8 mouse cellular contexts compared by ENCODE assay signal in the genomic region with DNA sequence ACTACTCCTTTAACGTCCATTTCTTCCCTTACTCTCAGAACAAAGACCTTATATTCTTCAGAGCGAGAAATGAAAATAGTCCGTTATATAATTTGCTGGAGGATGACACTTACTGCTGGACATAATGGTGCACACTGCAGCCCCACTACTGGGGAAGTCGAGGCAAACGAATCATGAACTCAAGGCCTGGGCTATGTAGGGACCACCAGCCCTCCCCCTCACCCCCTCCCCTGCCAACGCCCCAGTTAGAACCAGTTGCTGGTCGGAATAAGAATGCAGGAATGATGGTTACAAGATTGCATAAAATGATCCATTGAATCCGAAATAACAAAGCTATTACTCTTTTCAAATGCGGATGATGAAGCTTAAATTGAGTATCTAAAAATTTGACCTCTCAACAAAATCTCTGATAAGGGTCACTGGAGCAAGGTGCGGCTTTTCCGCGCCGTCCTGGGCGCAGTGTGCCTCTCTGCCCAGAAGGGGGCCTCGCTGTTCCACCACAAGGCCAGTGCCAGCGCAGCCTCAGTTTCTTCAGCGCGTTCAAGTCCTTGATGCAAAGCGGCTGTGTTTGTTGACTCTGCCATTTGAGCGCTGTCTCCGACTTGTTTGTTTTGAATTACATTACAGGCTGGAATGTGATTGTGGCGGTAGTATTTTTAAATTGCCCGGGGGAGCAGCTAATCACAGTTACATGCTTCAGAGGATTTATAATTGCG. TPM values are rescaled to one million over a fixed set of nuclear protein-coding genes. Genes with fewer than 3 reads are reported as not detected.
A peak's percentile ranks its signal among the peaks of the same experiment; 100 is the strongest.
DNase-seq lines count a peak whose midpoint lies in the region; ATAC-seq lines count a peak whose summit lies in the region.

No protein-coding gene starts in this region.

- no peaks in the 10 kb centered on the region; the same call in 1 of the 2 replicates for H3K36me3 ChIP-seq in embryonic facial prominence, embryonic 11.5 days (replicated peaks; ENCODE audit: control insufficient read depth, insufficient read depth, low read depth, low read length)
- H3K36me3 ChIP-seq in heart, embryonic 11.5 days (ENCODE audit: control insufficient read depth, insufficient read depth, low read length) = peaks cover 2% of the 10 kb centered on the region; the same call in 1 of the 2 replicates
- H3K36me3 ChIP-seq in kidney, embryonic 14.5 days (ENCODE audit: control insufficient read depth, insufficient read depth, low read length) = peaks cover 20% of the 10 kb centered on the region; the same call in 1 of the 2 replicates
- H3K36me3 ChIP-seq in liver, embryonic 11.5 days (ENCODE audit: control insufficient read depth, insufficient read depth, low read length) = peaks cover 13% of the 10 kb centered on the region
- H3K36me3 ChIP-seq in stomach, embryonic 14.5 days (ENCODE audit: control insufficient read depth, insufficient read depth, low read length) = peaks cover 5% of the 10 kb centered on the region; the same call in 1 of the 2 replicates

- peak; percentile 44 to 87 for DNase-seq in adrenal gland, adult (ENCODE audit: inconsistent age in 2 of 2, low spot score in 1 of 2)
- no peak for DNase-seq in adrenal gland, postnatal 4 days (ENCODE audit: low spot score in 2 of 2)
- DNase-seq in embryonic facial prominence, embryonic 11.5 days (ENCODE audit: low spot score) = peak; percentile 87
- DNase-seq in liver, embryonic 11.5 days (ENCODE audit: low spot score) = peak; percentile 42
- DNase-seq in natural killer cell, adult 2 months (ENCODE audit: low spot score in 2 of 2) = peak; percentile 9 to 43

- H3K4me2 ChIP-seq in embryonic facial prominence, embryonic 11.5 days (ENCODE audit: low read depth, low read length) = no peak overlapping the region
- H3K4me2 ChIP-seq in heart, embryonic 11.5 days = peak overlapping the region; percentile 64
- peak overlapping the region; percentile 41 for H3K4me2 ChIP-seq in kidney, embryonic 14.5 days (replicated peaks; ENCODE audit: low read depth, low read length)
- peak overlapping the region; percentile 50 for H3K4me2 ChIP-seq in liver, embryonic 11.5 days
- H3K4me2 ChIP-seq in stomach, embryonic 14.5 days (replicated peaks; ENCODE audit: low read depth, low read length) = peak overlapping the region; percentile 41

- WGBS in embryonic facial prominence, embryonic 11.5 days = 25% methylated on average over 24 of the region's 24 CpGs
- 24% methylated on average over 24 of the region's 24 CpGs for WGBS in heart, embryonic 11.5 days (ENCODE audit: insufficient replicate concordance)
- WGBS in kidney, embryonic 14.5 days = 25% methylated on average over 24 of the region's 24 CpGs
- WGBS in liver, embryonic 11.5 days = 29% methylated on average over 24 of the region's 24 CpGs
- 26% methylated on average over 24 of the region's 24 CpGs for WGBS in stomach, embryonic 14.5 days

- H3K27ac ChIP-seq in embryonic facial prominence, embryonic 11.5 days (replicated peaks; ENCODE audit: low read depth, low read length) = no peak overlapping the region
- H3K27ac ChIP-seq in heart, embryonic 11.5 days (ENCODE audit: low read depth, low read length) = no peak overlapping the region
- H3K27ac ChIP-seq in kidney, embryonic 14.5 days (ENCODE audit: low read depth, low read length) = no peak overlapping the region
- H3K27ac ChIP-seq in liver, embryonic 11.5 days (ENCODE audit: low read depth, low read length) = no peak overlapping the region
- H3K27ac ChIP-seq in stomach, embryonic 14.5 days (ENCODE audit: low read length) = no peak overlapping the region

- no peaks in the 10 kb centered on the region for H3K4me1 ChIP-seq in embryonic facial prominence, embryonic 11.5 days (ENCODE audit: control insufficient read depth, insufficient read depth, low read length)
- no peaks in the 10 kb centered on the region for H3K4me1 ChIP-seq in heart, embryonic 11.5 days (ENCODE audit: control insufficient read depth, insufficient read depth, low read length)
- 0 out of 2 replicates have a peak, but pooled peaks cover 5% of the 10 kb centered on the region for H3K4me1 ChIP-seq in kidney, embryonic 14.5 days (ENCODE audit: control insufficient read depth, insufficient read depth, low read length)
- H3K4me1 ChIP-seq in liver, embryonic 11.5 days (replicated peaks; ENCODE audit: control insufficient read depth, insufficient read depth, low read length) = no peaks in the 10 kb centered on the region
- no peaks in the 10 kb centered on the region for H3K4me1 ChIP-seq in stomach, embryonic 14.5 days (ENCODE audit: control insufficient read depth, insufficient read depth, low read length)

- no peaks in the 10 kb centered on the region for H3K27me3 ChIP-seq in embryonic facial prominence, embryonic 11.5 days (ENCODE audit: control insufficient read depth, insufficient read depth, low read length)
- no peaks in the 10 kb centered on the region for H3K27me3 ChIP-seq in heart, embryonic 11.5 days (ENCODE audit: control insufficient read depth, insufficient read depth, low read length)
- H3K27me3 ChIP-seq in kidney, embryonic 14.5 days (ENCODE audit: control insufficient read depth, insufficient read depth, low read length) = no peaks in the 10 kb centered on the region
- H3K27me3 ChIP-seq in liver, embryonic 11.5 days (replicated peaks; ENCODE audit: control insufficient read depth, insufficient read depth, low read length) = no peaks in the 10 kb centered on the region
- no peaks in the 10 kb centered on the region for H3K27me3 ChIP-seq in stomach, embryonic 14.5 days (ENCODE audit: control insufficient read depth, insufficient read depth, low read length)

- ATAC-seq in embryonic facial prominence, embryonic 11.5 days (replicated peaks; ENCODE audit: insufficient number of reproducible peaks, low FRiP score, low TSS enrichment, low read depth) = 0 out of 2 replicates have a peak, but pooled peaks have one; percentile 68
- no peak for ATAC-seq in heart, embryonic 11.5 days (replicated peaks; ENCODE audit: insufficient number of reproducible peaks, low FRiP score, low TSS enrichment)
- peak; percentile 87 for ATAC-seq in kidney, embryonic 14.5 days (ENCODE audit: low FRiP score, low TSS enrichment)
- ATAC-seq in liver, embryonic 11.5 days (replicated peaks; ENCODE audit: low FRiP score) = 0 out of 2 replicates have a peak, but pooled peaks have one; percentile 58
- no peak for ATAC-seq in stomach, embryonic 14.5 days (ENCODE audit: insufficient number of reproducible peaks, insufficient read depth, low FRiP score, low read depth)

- H3K4me3 ChIP-seq in embryonic facial prominence, embryonic 11.5 days (ENCODE audit: low read depth, low read length) = no peak overlapping the region
- peak overlapping the region; percentile 21 for H3K4me3 ChIP-seq in heart, embryonic 11.5 days (ENCODE audit: low read depth, low read length)
- H3K4me3 ChIP-seq in kidney, embryonic 14.5 days (ENCODE audit: low read length) = peak overlapping the region; percentile 22
- H3K4me3 ChIP-seq in liver, embryonic 11.5 days (ENCODE audit: low read depth, low read length) = no peak overlapping the region
- H3K4me3 ChIP-seq in stomach, embryonic 14.5 days (ENCODE audit: low read depth, low read length) = peak overlapping the region; percentile 7; the same call in 1 of the 2 replicates

- no peak overlapping the region for H3K9ac ChIP-seq in embryonic facial prominence, embryonic 11.5 days (replicated peaks; ENCODE audit: low read length)
- H3K9ac ChIP-seq in heart, embryonic 11.5 days (ENCODE audit: low read depth, low read length) = 0 out of 2 replicates have a peak overlapping the region, but pooled peaks have one; percentile 30
- H3K9ac ChIP-seq in kidney, embryonic 14.5 days (ENCODE audit: low read depth, low read length) = 0 out of 2 replicates have a peak overlapping the region, but pooled peaks have one; percentile 31
- no peak overlapping the region for H3K9ac ChIP-seq in liver, embryonic 11.5 days (ENCODE audit: low read depth, low read length)
- H3K9ac ChIP-seq in stomach, embryonic 14.5 days (replicated peaks; ENCODE audit: low read depth, low read length) = no peak overlapping the region

- no peaks in the 10 kb centered on the region for H3K9me3 ChIP-seq in embryonic facial prominence, embryonic 11.5 days (replicated peaks; ENCODE audit: control insufficient read depth, low read length)
- no peaks in the 10 kb centered on the region for H3K9me3 ChIP-seq in heart, embryonic 11.5 days (replicated peaks; ENCODE audit: control insufficient read depth, low read length)
- no peaks in the 10 kb centered on the region for H3K9me3 ChIP-seq in kidney, embryonic 14.5 days (ENCODE audit: control insufficient read depth, low read length)
- H3K9me3 ChIP-seq in liver, embryonic 11.5 days (ENCODE audit: control insufficient read depth, low read length) = no peaks in the 10 kb centered on the region
- H3K9me3 ChIP-seq in stomach, embryonic 14.5 days (ENCODE audit: control insufficient read depth, low read depth, low read length) = no peaks in the 10 kb centered on the region

RNA-seq across cellular contexts. Expression of a gene that starts 11.6 kb away (rescaled TPM):
- 10 to 100 TPM; 35.8 to 44.4 TPM for total RNA-seq in adrenal gland, postnatal 4 days (2021)
- polyA plus RNA-seq in embryonic facial prominence, embryonic 11.5 days (2014; fragmentation: Nextera tagmentation; extraction: Ambion mirVana) = 28.4 and 30.2 TPM in 2 replicates
- polyA plus RNA-seq in heart, embryonic 11.5 days (2014; fragmentation: Nextera tagmentation; extraction: Ambion mirVana) = 22.4 and 22.5 TPM in 2 replicates
- 29.7 and 30.4 TPM in 2 replicates for polyA plus RNA-seq in kidney, embryonic 14.5 days (2014; fragmentation: Nextera tagmentation; extraction: Ambion mirVana)
- polyA plus RNA-seq in liver, embryonic 11.5 days (2014; fragmentation: Nextera tagmentation; extraction: Ambion mirVana) = 21.1 and 26.1 TPM in 2 replicates
- polyA plus RNA-seq in stomach, embryonic 14.5 days (2014; fragmentation: Nextera tagmentation; extraction: Ambion mirVana) = 29.1 and 31.7 TPM in 2 replicates

RNA-seq across cellular contexts. Expression of a gene that starts 11.8 kb away (rescaled TPM):
- 1 to 10 TPM; 8.3 to 9.3 TPM for total RNA-seq in adrenal gland, postnatal 4 days (2021)
- 4.7 and 4.8 TPM in 2 replicates for polyA plus RNA-seq in embryonic facial prominence, embryonic 11.5 days (2014; fragmentation: Nextera tagmentation; extraction: Ambion mirVana)
- 2.6 and 3.3 TPM in 2 replicates for polyA plus RNA-seq in heart, embryonic 11.5 days (2014; fragmentation: Nextera tagmentation; extraction: Ambion mirVana)
- polyA plus RNA-seq in kidney, embryonic 14.5 days (2014; fragmentation: Nextera tagmentation; extraction: Ambion mirVana) = 7.5 and 8.5 TPM in 2 replicates
- 5.7 and 6.0 TPM in 2 replicates for polyA plus RNA-seq in liver, embryonic 11.5 days (2014; fragmentation: Nextera tagmentation; extraction: Ambion mirVana)
- 5.5 and 6.3 TPM in 2 replicates for polyA plus RNA-seq in stomach, embryonic 14.5 days (2014; fragmentation: Nextera tagmentation; extraction: Ambion mirVana)

Comparison
In these comparisons a context has a peak if more than half of its experiments do, and no peak if none do; other contexts are left out.
1. DNase-seq: peak in adrenal gland, adult (2 of 2), embryonic facial prominence, embryonic 11.5 days (single experiment), liver, embryonic 11.5 days (single experiment) and natural killer cell, adult 2 months (2 of 2); none in adrenal gland, postnatal 4 days (0 of 2).
2. ATAC-seq: peak in embryonic facial prominence, embryonic 11.5 days (single experiment), kidney, embryonic 14.5 days (single experiment) and liver, embryonic 11.5 days (single experiment); none in heart, embryonic 11.5 days (single experiment) and stomach, embryonic 14.5 days (single experiment).
3. H3K4me3 ChIP-seq: peak in heart, embryonic 11.5 days (single experiment), kidney, embryonic 14.5 days (single experiment) and stomach, embryonic 14.5 days (single experiment); none in embryonic facial prominence, embryonic 11.5 days (single experiment) and liver, embryonic 11.5 days (single experiment).
4. H3K9ac ChIP-seq: peak in heart, embryonic 11.5 days (single experiment) and kidney, embryonic 14.5 days (single experiment); none in embryonic facial prominence, embryonic 11.5 days (single experiment), liver, embryonic 11.5 days (single experiment) and stomach, embryonic 14.5 days (single experiment).